Mouse (Mus musculus): ENCODE results near the gene Rabep2. TPM values are rescaled to one million over a fixed set of nuclear protein-coding genes. Genes with fewer than 3 reads are reported as not detected.

Rabep2 gene
- total RNA-seq, 2 experiments from 2014 or later: 10.8 to 13.1 TPM

GRCm38 (mm10) chr7:126430167-126430566, 1.6 kb downstream of the Rabep2 start:
- no peak for DNase-seq (ENCODE audit: low spot score in 2 of 2)

- no peak for DNase-seq (ENCODE audit: low spot score in 2 of 2)
These were observed 6.2 kb downstream of the Rabep2 start for GRCm38 (mm10) chr7:126434726-126435125.

GRCm38 (mm10) chr7:126435801-126436200, 7.2 kb downstream of the Rabep2 start:
- no peak for DNase-seq (ENCODE audit: low spot score in 2 of 2)

GRCm38 (mm10) chr7:126436851-126437250, 8.3 kb downstream of the Rabep2 start:
- peak; percentile 65 to 69 for DNase-seq (ENCODE audit: low spot score in 2 of 2)

GRCm38 (mm10) chr7:126440134-126440533, 11.6 kb downstream of the Rabep2 start:
- DNase-seq (ENCODE audit: low spot score in 2 of 2): no peak

GRCm38 (mm10) chr7:126443997-126444396, 15.4 kb downstream of the Rabep2 start:
- DNase-seq (ENCODE audit: low spot score in 2 of 2): no peak

GRCm38 (mm10) chr7:126444536-126444935, 16.0 kb downstream of the Rabep2 start:
- DNase-seq (ENCODE audit: low spot score in 2 of 2): no peak

- DNase-seq (ENCODE audit: low spot score in 2 of 2): no peak
These were observed 16.7 kb downstream of the Rabep2 start for GRCm38 (mm10) chr7:126445104-126445815.

- no peak for DNase-seq (ENCODE audit: low spot score in 2 of 2)
These were observed 17.7 kb downstream of the Rabep2 start for GRCm38 (mm10) chr7:126446217-126446616.

GRCm38 (mm10) chr7:126448481-126448880, 19.9 kb downstream of the Rabep2 start:
- no peak for DNase-seq (ENCODE audit: low spot score in 2 of 2)

- DNase-seq (ENCODE audit: low spot score in 2 of 2): no peak
These were observed 21.4 kb downstream of the Rabep2 start for GRCm38 (mm10) chr7:126449991-126450390.

- DNase-seq (ENCODE audit: low spot score in 2 of 2): no peak
These were observed 22.1 kb downstream of the Rabep2 start for GRCm38 (mm10) chr7:126450641-126451040.

GRCm38 (mm10) chr7:126452244-126452643, 23.7 kb downstream of the Rabep2 start:
- no peak for DNase-seq (ENCODE audit: low spot score in 2 of 2)

GRCm38 (mm10) chr7:126453861-126454260, 25.3 kb downstream of the Rabep2 start:
- no peak for DNase-seq (ENCODE audit: low spot score in 2 of 2)

GRCm38 (mm10) chr7:126455242-126455641, 26.7 kb downstream of the Rabep2 start:
- no peak for DNase-seq (ENCODE audit: low spot score in 2 of 2)

GRCm38 (mm10) chr7:126456382-126457266, 28.1 kb downstream of the Rabep2 start:
- DNase-seq (ENCODE audit: low spot score in 2 of 2): no peak

- DNase-seq (ENCODE audit: low spot score in 2 of 2): no peak
These were observed 29.7 kb downstream of the Rabep2 start for GRCm38 (mm10) chr7:126458225-126458624.

GRCm38 (mm10) chr7:126458844-126459618, 30.5 kb downstream of the Rabep2 start:
- no peak for DNase-seq (ENCODE audit: low spot score in 2 of 2)

- no peak for DNase-seq (ENCODE audit: low spot score in 2 of 2)
These were observed 32.3 kb downstream of the Rabep2 start for GRCm38 (mm10) chr7:126460623-126461399.

- no peak for DNase-seq (ENCODE audit: low spot score in 2 of 2)
These were observed 33.1 kb downstream of the Rabep2 start for GRCm38 (mm10) chr7:126461626-126462025.

GRCm38 (mm10) chr7:126463004-126463403, 34.4 kb downstream of the Rabep2 start, which contains the start of gene Atp2a1:
Atp2a1 (minus strand) TSS chr7:126463108.
- no peak for DNase-seq (ENCODE audit: low spot score in 2 of 2)
